Mouse (Mus musculus): ENCODE results near the gene Ero1l.

DNA sequence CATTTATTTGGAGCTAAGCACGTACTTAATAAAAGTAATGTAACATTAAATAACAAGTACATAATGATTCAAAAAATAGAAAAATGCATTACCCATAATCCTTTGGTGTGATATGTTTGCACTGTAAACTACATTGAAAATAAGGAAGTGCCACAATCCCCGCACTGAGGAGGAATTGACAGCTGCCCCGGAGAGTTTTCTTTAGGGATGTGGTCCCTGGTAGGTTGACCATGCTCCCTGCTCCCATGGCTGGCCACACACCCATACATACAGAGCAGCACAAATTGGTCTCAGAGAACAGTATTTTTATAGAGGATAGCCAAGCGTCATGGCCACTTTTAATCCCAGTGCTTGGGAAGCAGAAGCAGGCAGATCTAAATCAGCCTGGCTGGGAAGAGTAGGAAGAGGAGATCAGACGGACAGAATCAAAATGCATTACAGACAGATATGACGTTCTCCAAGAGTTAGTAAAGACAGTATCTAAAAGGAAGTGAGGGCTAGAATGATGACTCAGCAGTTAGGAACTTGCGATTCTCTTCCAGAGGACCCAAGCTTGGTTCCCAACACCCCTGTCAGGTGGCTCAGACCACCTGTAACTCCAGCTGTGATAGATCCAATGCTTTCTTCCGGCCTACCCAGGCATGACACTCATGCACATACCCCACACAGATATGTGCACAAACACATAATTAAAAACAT is 10.8 kb downstream of the Ero1l start:
- TF ChIP-seq USF1 (IDR thresholded peaks at IDR 0.05; ENCODE audit: low read depth) (no peak), POLR2AphosphoS2 (IDR thresholded peaks at IDR 0.05; ENCODE audit: insufficient read length, low read depth) (no peak), POLR2A (IDR thresholded peaks at IDR 0.05; ENCODE audit: insufficient read length, low read depth) (no peak), MAX (IDR thresholded peaks at IDR 0.05; ENCODE audit: low read depth) (no peak), REST (IDR thresholded peaks at IDR 0.05; ENCODE audit: insufficient read depth, insufficient read length) (no peak), E2F4 (IDR thresholded peaks at IDR 0.05; ENCODE audit: insufficient read depth) (no peak), MYOD1 (IDR thresholded peaks at IDR 0.05; ENCODE audit: control insufficient read depth in 1 of 3, insufficient read length in 2 of 3, low read depth in 2 of 3) (no peak), TCF12 (IDR thresholded peaks at IDR 0.05; ENCODE audit: insufficient read depth, poor library complexity, severe bottlenecking) (no peak), CEBPB (IDR thresholded peaks at IDR 0.05; ENCODE audit: insufficient read depth, poor library complexity, severe bottlenecking) (no peak), MYOG (IDR thresholded peaks at IDR 0.05; ENCODE audit: control insufficient read depth in 1 of 3, insufficient read depth in 1 of 3, insufficient read length in 2 of 3, low read depth in 2 of 3) (no peak), SRF (IDR thresholded peaks at IDR 0.05; ENCODE audit: control insufficient read depth, insufficient read length, low read depth) (no peak), TCF3 (IDR thresholded peaks at IDR 0.05; ENCODE audit: insufficient read length, low read depth) (no peak)

Measured in myocyte (in vitro differentiated cells).